Mouse (Mus musculus): ENCODE data around the gene Stambp. TPM values are rescaled to one million over a fixed set of nuclear protein-coding genes. Genes with fewer than 3 reads are reported as not detected.
A peak's percentile ranks its signal among the peaks of the same experiment; 100 is the strongest.

Stambp gene
- polyA plus RNA-seq, 1 experiment = 24.6 TPM

DNA sequence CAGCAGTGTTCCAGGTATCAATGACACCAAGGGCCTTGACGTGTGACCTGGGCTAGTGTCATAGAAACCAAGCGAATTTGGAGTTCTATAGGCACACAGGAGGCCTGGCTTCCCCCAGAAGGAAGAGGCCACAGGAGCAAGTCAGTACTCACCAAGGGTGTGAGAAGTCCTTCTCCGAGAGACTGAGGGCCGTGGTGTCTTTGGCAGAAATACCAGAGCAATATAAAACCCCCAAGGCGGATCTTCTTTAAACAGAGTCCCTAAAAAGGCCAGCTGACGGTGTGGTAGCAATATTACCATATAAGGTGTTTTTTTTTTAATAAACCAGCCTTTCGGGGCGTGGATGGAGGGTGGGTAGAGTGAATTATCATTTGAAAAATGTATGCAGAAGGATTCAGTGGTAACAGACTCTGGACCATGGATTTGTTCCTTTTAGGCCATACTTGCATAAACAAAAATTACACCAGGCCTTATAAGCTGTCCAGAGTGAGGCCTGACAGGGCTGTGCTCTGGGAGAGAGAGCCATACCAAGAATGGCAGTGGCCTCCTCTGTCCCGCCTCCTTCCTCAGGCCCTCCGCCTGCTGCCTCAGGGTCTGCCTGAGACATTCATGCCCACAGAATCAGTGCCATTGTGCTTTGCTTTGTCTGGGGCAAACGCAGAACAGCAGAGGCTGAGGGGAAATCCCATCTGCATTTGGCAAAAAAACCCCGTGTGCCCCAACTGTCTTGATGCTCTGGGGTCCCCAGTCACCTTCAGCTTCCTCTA, 36.3 kb downstream of the Stambp start, which contains the start of gene Actg2:
TSS of gene Actg2 (minus strand) at position 238 of the 767 bp plus-strand sequence.
- Histone ChIP-seq H3K4me3 (ENCODE audit: insufficient read depth, low read length) (peak within 1 kb of the TSS; percentile 16), H3K27ac (ENCODE audit: insufficient read depth, low read length) (peak within 1 kb of the TSS; percentile 15), H3K4me1 (ENCODE audit: control insufficient read depth, insufficient read depth, low read length) (no peaks in the 10 kb centered on the region)
- TF ChIP-seq POLR2A (IDR thresholded peaks at IDR 0.05; ENCODE audit: low read depth, low read length) = peak; percentile 62
- TF ChIP-seq CTCF (IDR thresholded peaks at IDR 0.05; ENCODE audit: borderline replicate concordance, insufficient read depth, low read length) = no peak

DNA sequence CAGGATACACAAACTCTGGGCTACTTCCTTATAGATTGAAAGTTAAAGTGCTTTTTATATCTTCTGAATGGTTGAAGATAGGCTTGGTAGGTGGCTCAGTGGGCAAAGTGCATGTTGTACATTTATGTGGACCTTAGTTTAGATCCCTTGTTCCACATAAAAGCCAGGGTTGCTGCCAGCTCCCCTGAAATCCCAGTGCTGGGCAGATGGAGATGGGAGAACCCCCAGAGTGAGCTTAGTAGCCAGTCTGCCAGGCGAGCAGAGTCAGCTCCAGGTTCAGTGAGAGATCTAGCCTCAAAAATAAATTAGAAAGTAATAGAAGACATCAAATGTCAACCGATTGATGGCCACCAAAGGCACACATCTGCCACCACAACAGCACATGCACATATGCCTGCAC, 39.9 kb downstream of the Stambp start:
- peak overlapping the region; percentile 1; the same call in 1 of the 2 replicates for H3K4me3 ChIP-seq (ENCODE audit: insufficient read depth, low read length)
- H3K4me1 ChIP-seq (ENCODE audit: control insufficient read depth, insufficient read depth, low read length) = no peaks in the 10 kb centered on the region
- no peak overlapping the region for H3K27ac ChIP-seq (ENCODE audit: insufficient read depth, low read length)
- TF ChIP-seq POLR2A (IDR thresholded peaks at IDR 0.05; ENCODE audit: low read depth, low read length) (no peak), CTCF (IDR thresholded peaks at IDR 0.05; ENCODE audit: borderline replicate concordance, insufficient read depth, low read length) (no peak)

DNA sequence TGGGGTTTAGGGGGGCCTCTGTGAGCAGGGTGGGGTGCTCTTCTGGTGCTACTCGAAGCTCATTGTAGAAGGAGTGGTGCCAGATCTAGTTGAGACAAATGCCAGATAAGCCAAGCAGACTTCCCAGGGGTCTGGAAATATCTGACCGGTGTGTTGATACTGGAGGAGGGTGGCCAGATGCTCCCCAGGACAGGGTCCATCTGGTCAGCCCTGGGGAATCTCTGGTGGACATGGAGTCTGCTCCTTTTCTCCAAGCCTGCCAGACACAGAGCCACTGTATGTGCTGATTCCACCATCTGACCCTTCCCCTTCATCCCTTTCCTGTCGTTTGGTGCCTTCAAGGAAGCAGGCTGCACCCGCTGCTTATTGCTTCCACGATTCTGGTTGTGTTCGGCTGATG, 49.3 kb downstream of the Stambp start:
- Histone ChIP-seq H3K27ac (ENCODE audit: insufficient read depth, low read length) (no peak overlapping the region), H3K4me1 (ENCODE audit: control insufficient read depth, insufficient read depth, low read length) (no peaks in the 10 kb centered on the region), H3K4me3 (ENCODE audit: insufficient read depth, low read length) (no peak overlapping the region)
- TF ChIP-seq CTCF (IDR thresholded peaks at IDR 0.05; ENCODE audit: borderline replicate concordance, insufficient read depth, low read length) (no peak), POLR2A (IDR thresholded peaks at IDR 0.05; ENCODE audit: low read depth, low read length) (no peak)

DNA sequence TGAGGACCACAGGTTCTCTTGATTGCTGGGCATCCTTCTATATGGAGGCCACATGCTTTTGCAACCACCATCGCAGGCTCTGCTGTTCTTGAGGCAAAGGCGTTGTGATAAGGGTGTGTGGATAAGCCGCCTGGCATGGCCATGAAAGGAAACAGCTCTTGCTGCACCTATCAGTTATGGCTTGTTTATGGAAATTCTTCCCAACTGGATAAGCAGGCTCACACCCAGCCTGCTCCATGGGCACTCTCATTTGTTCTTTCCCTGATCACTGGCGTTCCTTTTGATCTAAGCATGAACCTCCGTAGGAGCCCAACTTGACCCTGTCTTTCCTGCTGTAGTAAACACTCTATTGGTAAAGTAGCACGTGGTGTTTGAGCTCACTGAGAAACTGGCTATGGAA, 50.7 kb downstream of the Stambp start:
- no peak overlapping the region for H3K27ac ChIP-seq (ENCODE audit: insufficient read depth, low read length)
- no peak overlapping the region for H3K4me3 ChIP-seq (ENCODE audit: insufficient read depth, low read length)
- no peaks in the 10 kb centered on the region for H3K4me1 ChIP-seq (ENCODE audit: control insufficient read depth, insufficient read depth, low read length)
- TF ChIP-seq POLR2A (IDR thresholded peaks at IDR 0.05; ENCODE audit: low read depth, low read length) (no peak), CTCF (IDR thresholded peaks at IDR 0.05; ENCODE audit: borderline replicate concordance, insufficient read depth, low read length) (no peak)

DNA sequence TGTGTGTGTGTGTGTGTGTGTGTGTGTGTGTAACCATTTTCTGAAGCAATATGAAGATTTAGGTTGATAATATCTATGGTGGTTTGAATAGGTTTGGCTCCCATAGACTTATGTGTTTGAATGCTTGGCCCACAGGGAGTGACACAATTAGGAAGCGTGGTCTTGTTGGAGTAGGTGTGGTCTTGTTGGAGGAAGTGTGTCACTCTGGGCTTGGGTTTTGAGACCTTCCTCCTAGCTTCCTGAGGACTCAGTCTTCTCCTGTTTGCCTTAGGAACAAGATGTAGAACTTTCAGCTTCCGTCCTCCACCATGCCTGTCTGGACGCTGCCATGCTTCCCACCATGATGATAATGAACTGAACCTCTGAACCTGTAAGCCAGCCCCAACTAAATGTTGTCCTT, 53.9 kb downstream of the Stambp start:
- H3K4me3 ChIP-seq (ENCODE audit: insufficient read depth, low read length) = no peak overlapping the region
- H3K4me1 ChIP-seq (ENCODE audit: control insufficient read depth, insufficient read depth, low read length) = no peaks in the 10 kb centered on the region
- TF ChIP-seq CTCF (IDR thresholded peaks at IDR 0.05; ENCODE audit: borderline replicate concordance, insufficient read depth, low read length) (no peak), POLR2A (IDR thresholded peaks at IDR 0.05; ENCODE audit: low read depth, low read length) (no peak)
- no peak overlapping the region for H3K27ac ChIP-seq (ENCODE audit: insufficient read depth, low read length)

DNA sequence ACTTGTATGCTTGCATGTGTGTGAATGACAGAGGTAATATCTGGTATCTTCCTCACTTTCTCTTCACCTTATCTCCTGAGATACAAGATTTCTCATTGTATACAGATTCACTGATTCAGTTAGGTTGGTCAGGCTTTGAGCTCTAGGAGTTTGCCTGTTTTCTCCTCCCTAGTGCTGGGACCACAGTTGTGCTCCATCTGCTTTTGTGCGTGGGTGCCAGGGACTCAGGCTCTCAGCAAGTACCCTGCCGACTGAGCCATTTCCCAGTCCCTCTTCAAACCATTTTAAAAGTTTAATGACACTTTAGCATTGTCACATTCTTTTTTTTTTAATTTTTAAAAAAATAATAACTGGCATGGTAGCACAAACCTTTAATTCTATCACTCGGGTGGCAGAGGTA, 57.4 kb downstream of the Stambp start:
- TF ChIP-seq POLR2A (IDR thresholded peaks at IDR 0.05; ENCODE audit: low read depth, low read length) = no peak
- TF ChIP-seq CTCF (IDR thresholded peaks at IDR 0.05; ENCODE audit: borderline replicate concordance, insufficient read depth, low read length) = no peak
- no peak overlapping the region for H3K4me3 ChIP-seq (ENCODE audit: insufficient read depth, low read length)
- no peak overlapping the region for H3K27ac ChIP-seq (ENCODE audit: insufficient read depth, low read length)
- no peaks in the 10 kb centered on the region; the same call in 1 of the 2 replicates for H3K4me1 ChIP-seq (ENCODE audit: control insufficient read depth, insufficient read depth, low read length)

DNA sequence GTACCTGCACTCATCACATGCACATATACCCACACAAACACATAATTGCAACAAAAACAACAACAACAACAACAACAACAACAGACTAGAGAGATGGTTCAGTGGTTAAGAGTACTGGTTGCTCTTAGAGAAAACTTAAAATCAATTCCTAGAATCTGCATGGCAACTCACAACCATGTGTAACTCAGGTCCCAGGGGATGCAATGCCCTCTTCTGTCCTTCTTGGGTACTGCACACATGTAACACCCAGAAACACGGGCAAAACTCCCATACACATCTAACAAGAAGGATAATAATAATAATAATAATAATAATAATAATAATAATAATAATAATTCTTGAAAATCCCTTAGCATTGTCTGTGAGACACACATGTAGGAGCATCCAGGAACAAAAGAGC, 60.0 kb downstream of the Stambp start:
- H3K27ac ChIP-seq (ENCODE audit: insufficient read depth, low read length) = no peak overlapping the region
- H3K4me3 ChIP-seq (ENCODE audit: insufficient read depth, low read length) = no peak overlapping the region
- TF ChIP-seq POLR2A (IDR thresholded peaks at IDR 0.05; ENCODE audit: low read depth, low read length) (no peak), CTCF (IDR thresholded peaks at IDR 0.05; ENCODE audit: borderline replicate concordance, insufficient read depth, low read length) (peak; percentile 40; the same call in 1 of the 2 replicates)
- H3K4me1 ChIP-seq (ENCODE audit: control insufficient read depth, insufficient read depth, low read length) = no peaks in the 10 kb centered on the region; the same call in 1 of the 2 replicates

DNA sequence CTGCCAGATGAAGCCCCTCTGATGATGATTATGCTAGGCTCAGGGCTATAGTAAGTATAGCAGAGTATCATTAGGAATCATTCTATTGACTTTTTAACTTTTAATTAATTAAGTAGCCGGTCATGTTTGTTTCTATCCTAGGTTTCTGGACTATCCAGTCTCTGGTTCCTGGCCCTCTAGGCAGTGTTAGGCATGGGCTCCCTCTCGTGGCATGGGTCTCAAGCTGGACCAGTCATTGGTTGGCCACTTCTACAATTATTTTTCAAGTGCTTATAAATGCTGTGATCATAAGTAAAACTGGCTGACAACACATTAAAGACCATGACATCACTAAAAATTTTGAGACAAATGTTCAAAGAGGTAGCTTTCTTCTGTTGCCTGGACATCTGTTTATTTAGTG, 62.3 kb downstream of the Stambp start:
- TF ChIP-seq POLR2A (IDR thresholded peaks at IDR 0.05; ENCODE audit: low read depth, low read length) (no peak), CTCF (IDR thresholded peaks at IDR 0.05; ENCODE audit: borderline replicate concordance, insufficient read depth, low read length) (peak; percentile 17; the same call in 1 of the 2 replicates)
- Histone ChIP-seq H3K4me1 (ENCODE audit: control insufficient read depth, insufficient read depth, low read length) (no peaks in the 10 kb centered on the region; the same call in 1 of the 2 replicates), H3K27ac (ENCODE audit: insufficient read depth, low read length) (no peak overlapping the region), H3K4me3 (ENCODE audit: insufficient read depth, low read length) (no peak overlapping the region)

DNA sequence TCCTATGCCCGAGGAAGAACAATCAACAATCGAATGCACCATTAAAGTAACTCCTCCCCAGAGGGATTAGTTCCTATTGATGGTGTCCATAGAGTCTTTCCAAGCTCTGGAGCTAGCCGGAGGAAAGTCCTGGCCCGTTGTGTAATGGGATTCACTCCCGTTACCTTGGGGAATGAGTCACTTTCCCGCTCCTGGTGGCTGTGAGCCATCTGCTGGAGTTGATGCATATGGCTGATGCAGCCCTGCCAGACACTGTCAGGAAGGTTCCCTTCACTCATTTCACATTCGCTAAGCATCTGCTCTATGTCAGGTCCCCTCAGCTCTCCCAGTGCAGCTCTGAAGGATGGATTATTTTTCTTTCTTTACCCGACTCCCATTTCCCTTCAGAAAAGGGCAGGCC, 63.1 kb downstream of the Stambp start:
- TF ChIP-seq POLR2A (IDR thresholded peaks at IDR 0.05; ENCODE audit: low read depth, low read length) (no peak), CTCF (IDR thresholded peaks at IDR 0.05; ENCODE audit: borderline replicate concordance, insufficient read depth, low read length) (peak; percentile 17; the same call in 1 of the 2 replicates)
- Histone ChIP-seq H3K27ac (ENCODE audit: insufficient read depth, low read length) (no peak overlapping the region), H3K4me1 (ENCODE audit: control insufficient read depth, insufficient read depth, low read length) (no peaks in the 10 kb centered on the region; the same call in 1 of the 2 replicates), H3K4me3 (ENCODE audit: insufficient read depth, low read length) (no peak overlapping the region)

DNA sequence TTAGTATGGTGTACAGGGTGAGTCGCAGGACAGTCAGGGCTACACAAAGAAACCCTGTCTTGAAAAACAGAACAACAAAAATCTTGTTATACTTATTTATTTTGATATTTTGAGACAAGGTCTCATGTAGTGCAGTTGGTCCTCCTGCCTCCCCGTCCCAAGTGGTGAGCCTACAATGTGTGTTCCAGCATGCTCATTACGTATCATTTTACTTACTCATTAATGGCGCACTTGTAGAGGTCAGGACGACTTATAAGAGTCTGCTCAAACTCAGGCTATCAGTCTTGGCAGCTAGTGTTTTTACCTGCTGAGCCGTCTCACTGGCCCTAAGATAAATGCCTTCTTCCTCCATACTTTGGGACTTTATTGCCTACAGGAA, 65.4 kb downstream of the Stambp start:
- Histone ChIP-seq H3K4me3 (ENCODE audit: insufficient read depth, low read length) (peak overlapping the region; percentile 7; the same call in 1 of the 2 replicates), H3K27ac (ENCODE audit: insufficient read depth, low read length) (peak overlapping the region; percentile 3; the same call in 1 of the 2 replicates), H3K4me1 (ENCODE audit: control insufficient read depth, insufficient read depth, low read length) (no peaks in the 10 kb centered on the region; the same call in 1 of the 2 replicates)
- no peak for TF ChIP-seq POLR2A (IDR thresholded peaks at IDR 0.05; ENCODE audit: low read depth, low read length)
- TF ChIP-seq CTCF (IDR thresholded peaks at IDR 0.05; ENCODE audit: borderline replicate concordance, insufficient read depth, low read length) = no peak

Measured in embryonic fibroblast, embryonic 13.5 days (primary cell).